Mouse (Mus musculus) megakaryocyte-erythroid progenitor cell, adult 5-6 weeks (primary cell): ENCODE results near the gene Fndc10. TPM values are rescaled to one million over a fixed set of nuclear protein-coding genes. Genes with fewer than 3 reads are reported as not detected.
"Not testable (repeated sequence)": the region's sequence is repeated elsewhere in the genome, so short reads cannot be mapped to it uniquely, and the experiment has no call there.

Experiments used
- ATAC-seq: replicated peaks from 2 replicates; pipeline ENCODE4 v1.8.0; 2016; ENCODE audit warnings: mild to moderate bottlenecking, inconsistent platforms; ENCODE audit not compliant: severe bottlenecking, poor library complexity, low FRiP score, low TSS enrichment
- total RNA-seq, 2 experiments: library from RNA; stranded (forward) in 1 of 2; stranded (reverse) in 1 of 2; fragments of 200-1000, 215-1000 nt in 1 of 2; fragments of >200 nt in 1 of 2; fragmentation: Nextera tagmentation in 1 of 2; gene quantifications; 2 replicates each; pipeline ENCODE4 v1.2.3; 2014 to 2017

The Fndc10 gene
- total RNA-seq, 2 experiments from 2014 or later, result 0.33 to 1.1 TPM

- no peak for ATAC-seq
Measured at GRCm38 (mm10) chr4:155733267-155733666, 39.1 kb downstream of the Fndc10 start.

GRCm38 (mm10) chr4:155734350-155734941 lies 40.3 kb downstream of the Fndc10 start, which contains the start of gene Tmem240:
Gene Tmem240, plus strand, starts transcription at chr4:155734800.
- peak; percentile 88 for ATAC-seq

DNA sequence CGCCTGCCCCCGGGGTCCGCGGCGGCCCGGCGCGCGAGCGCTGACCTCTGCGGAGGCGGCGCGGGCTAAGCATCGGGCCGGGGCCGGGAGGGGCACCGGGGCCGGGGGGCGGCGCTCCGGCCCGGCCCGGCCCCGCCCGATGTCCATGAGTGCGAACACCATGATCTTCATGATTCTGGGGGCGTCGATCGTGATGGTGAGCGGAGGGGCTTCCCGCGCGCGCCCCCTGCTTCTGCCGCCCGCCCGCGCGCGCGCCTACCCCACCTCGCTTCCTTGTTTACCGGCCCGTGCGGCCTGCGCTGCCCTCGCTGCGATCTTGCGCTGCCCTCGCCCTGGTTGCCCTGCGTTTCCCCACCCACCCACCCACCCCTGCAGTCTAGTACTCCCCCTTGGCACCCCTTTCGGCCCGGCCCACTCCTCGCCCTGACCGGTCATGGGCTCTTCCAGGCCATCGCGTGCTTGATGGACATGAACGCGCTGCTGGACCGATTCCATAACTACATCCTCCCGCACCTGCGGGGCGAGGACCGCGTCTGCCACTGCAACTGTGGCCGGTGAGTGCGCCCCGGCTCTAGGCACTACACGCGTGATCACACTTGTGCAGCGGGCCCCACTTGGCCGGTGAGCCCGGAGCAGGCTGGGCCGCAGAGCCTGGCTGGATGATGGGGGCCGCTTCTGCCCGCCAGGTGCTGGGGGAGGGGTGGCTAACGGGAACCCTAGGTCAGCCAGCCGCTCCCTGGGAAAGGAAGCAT lies 41.0 kb downstream of the Fndc10 start:
- ATAC-seq, result no peak

DNA sequence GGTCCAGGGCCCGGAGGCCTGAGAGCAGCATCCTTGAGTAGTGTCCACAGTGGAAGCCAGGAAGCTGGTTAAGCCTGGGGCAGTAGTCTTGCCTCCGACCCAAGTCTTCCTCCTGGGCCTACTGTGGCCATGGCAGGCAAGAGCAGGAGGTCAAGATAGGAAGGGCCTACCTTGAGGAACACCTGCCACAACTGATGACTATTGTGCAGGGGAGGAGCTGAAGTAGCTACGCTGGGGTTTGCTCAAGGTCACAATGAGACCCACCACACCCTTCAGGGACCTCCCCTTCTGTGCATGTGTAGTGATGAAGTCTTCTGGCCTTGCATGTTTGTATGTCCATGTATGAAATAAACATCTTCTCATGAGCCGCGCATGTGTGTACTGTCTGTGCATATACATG lies 41.6 kb downstream of the Fndc10 start:
- no peak for ATAC-seq

DNA sequence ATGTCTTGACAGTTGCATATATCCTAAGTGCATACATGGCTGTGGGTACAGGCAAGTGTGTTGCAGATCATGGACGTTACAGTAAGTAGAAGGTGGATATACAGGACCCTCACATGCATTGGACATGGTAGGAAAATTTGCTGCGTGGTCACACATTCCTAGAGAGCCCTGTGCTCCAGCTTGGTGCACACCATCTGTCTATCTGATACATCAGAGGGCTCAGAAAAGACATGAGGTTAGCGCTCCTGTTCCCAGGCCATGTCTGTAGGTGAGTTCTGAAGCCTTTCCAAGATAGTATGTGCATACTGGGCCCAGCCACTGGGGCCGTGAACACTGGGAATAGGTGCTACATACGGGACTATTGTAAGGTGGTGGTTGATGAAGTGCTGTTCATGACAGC lies 42.3 kb downstream of the Fndc10 start:
- no peak for ATAC-seq

DNA sequence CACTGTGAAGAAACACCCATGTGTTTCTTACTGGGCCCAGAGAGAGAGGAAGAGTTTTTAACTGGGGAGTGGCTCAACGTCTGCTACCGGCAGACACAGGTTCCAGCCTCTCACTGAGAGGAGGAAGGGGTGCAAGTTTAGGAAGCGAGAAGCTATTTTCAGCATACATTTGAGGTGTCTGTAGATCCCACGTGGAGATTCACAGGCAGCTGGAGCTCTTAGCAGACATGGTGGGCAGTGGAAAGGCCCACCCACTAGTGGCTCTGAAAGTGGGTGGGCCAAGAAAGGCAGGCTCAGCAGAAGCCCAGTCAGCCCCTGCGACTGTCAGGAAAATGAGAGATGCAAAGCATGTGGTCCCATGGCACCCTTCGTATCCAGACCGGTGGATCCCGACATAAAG lies 44.1 kb downstream of the Fndc10 start:
- no peak for ATAC-seq

DNA sequence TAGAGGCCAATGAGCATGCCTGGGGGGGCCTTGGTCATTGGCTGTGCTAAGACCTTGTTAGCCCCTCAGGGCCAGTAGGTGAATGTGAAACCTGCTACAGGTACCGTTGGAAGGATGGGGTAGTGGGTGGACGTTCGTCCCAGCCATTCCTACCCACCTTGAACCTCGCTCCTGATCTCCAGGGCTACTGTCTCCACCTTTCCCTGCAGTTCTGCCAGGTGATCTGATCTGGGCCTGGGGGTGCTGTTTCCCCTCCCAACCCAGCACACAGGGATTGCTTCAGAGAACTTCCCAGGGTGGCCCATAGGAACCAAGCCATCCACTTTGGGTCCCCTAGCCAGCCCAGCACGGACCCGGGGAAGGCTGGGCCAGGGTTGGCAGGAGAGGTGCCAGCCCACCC lies 45.0 kb downstream of the Fndc10 start:
- no peak for ATAC-seq

DNA sequence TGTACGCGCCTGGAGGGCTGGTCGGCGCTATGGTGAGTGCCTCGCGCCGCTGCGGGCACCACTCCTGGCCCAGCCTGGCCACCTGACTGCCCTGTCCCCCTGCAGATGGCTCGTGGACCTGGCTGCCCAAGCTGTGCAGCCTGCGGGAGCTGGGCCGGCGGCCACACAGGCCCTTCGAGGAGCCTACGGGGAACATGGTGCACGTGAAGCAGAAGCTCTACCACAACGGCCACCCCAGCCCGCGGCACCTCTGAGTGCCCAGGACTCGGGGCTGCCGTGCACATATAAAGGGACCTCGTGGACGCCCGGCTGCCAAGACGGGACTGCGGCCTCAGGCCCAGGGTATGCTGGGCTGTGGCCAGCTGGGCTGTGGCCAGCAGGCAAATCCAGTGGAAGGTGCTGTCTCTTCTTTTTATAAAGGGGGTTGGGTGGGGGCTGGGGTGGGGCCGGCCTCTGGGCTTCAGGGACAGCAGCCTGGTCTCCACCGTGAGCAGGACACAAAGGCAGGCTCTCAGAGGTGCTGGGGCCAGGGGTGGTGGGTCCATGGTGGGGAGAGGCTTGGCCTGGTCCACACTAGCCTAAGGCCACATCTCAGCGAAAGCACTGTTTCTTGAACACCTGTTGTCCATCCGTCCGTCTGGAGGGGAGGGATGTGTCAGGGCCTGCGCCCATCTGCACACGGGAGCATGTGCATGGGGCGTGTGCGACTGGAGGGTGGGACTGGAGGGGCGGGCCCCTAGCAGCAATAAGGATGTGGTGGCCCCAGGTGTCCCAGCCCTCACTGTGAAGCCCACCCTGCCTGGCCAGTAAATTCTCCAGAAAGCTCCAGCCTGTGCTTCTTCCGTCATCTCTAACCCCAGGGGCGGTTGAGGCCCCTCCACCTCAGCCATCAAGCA lies 45.8 kb downstream of the Fndc10 start:
- no peak for ATAC-seq

GRCm38 (mm10) chr4:155740681-155741080 lies 46.5 kb downstream of the Fndc10 start:
- ATAC-seq, result not testable (repeated sequence)

DNA sequence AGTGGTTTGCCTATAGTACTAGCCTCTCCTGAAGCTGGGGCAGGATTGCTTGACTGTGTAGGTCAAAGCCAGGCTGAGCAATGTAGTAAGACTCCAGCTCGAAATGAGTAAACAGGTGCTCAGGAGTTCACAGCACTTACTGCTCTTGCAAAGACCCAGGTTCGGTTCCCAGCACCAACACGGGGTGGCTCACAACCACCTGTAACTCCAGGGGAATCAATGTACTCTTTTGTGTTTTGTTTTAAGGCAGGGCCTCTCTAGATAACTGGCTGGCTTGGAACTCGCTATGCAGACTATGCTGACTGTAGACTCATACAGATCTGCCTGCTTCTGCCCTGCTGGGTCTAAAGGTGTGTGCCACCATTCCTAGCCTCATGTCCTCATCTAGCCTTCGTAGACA lies 48.5 kb downstream of the Fndc10 start:
- no peak for ATAC-seq

GRCm38 (mm10) chr4:155744474-155744873 lies 50.3 kb downstream of the Fndc10 start:
- ATAC-seq, result no peak

- ATAC-seq, result no peak
Measured at GRCm38 (mm10) chr4:155745136-155745535, 51.0 kb downstream of the Fndc10 start.

Other genes starting within 250 kb of the Fndc10 start
- gene Tmem52, start 225.2 kb upstream of the Fndc10 start, total RNA-seq (2014; fragmentation: Nextera tagmentation), result not detected in 2 replicates
- gene Tmem52, start 225.2 kb upstream of the Fndc10 start, total RNA-seq (2017), result not detected in 2 replicates
- gene Gnb1, start 203.0 kb upstream of the Fndc10 start, total RNA-seq (2014; fragmentation: Nextera tagmentation), result 219 and 229 TPM in 2 replicates
- 109 and 158 TPM in 2 replicates for gene Gnb1, start 203.0 kb upstream of the Fndc10 start, total RNA-seq (2017)
- gene Nadk, start 132.0 kb upstream of the Fndc10 start, total RNA-seq (2014; fragmentation: Nextera tagmentation), result 76.3 and 86.5 TPM in 2 replicates
- gene Nadk, start 132.0 kb upstream of the Fndc10 start, total RNA-seq (2017), result 49.9 and 65.2 TPM in 2 replicates
- gene Slc35e2, start 92.9 kb upstream of the Fndc10 start, total RNA-seq (2014; fragmentation: Nextera tagmentation), result 45.1 and 60.2 TPM in 2 replicates
- gene Slc35e2, start 92.9 kb upstream of the Fndc10 start, total RNA-seq (2017), result 30.4 and 31.1 TPM in 2 replicates
- 60.7 and 74.1 TPM in 2 replicates for gene Cdk11b, start 69.5 kb upstream of the Fndc10 start, total RNA-seq (2014; fragmentation: Nextera tagmentation)
- gene Cdk11b, start 69.5 kb upstream of the Fndc10 start, total RNA-seq (2017), result 44.7 and 67.9 TPM in 2 replicates
- gene Gm10563, start 48.9 kb upstream of the Fndc10 start, total RNA-seq (2014; fragmentation: Nextera tagmentation), result not detected in 2 replicates
- gene Gm10563, start 48.9 kb upstream of the Fndc10 start, total RNA-seq (2017), result not detected in 2 replicates
- gene Mmp23, start 41.0 kb upstream of the Fndc10 start, total RNA-seq (2014; fragmentation: Nextera tagmentation), result not detected in 2 replicates
- not detected in 2 replicates for gene Mmp23, start 41.0 kb upstream of the Fndc10 start, total RNA-seq (2017)
- gene Mib2, start 25.1 kb upstream of the Fndc10 start, total RNA-seq (2014; fragmentation: Nextera tagmentation), result 12.9 and 17.9 TPM in 2 replicates
- 11.9 and 13.3 TPM in 2 replicates for gene Mib2, start 25.1 kb upstream of the Fndc10 start, total RNA-seq (2017)
- 83.5 and 90.2 TPM in 2 replicates for gene Ssu72, start 10.5 kb downstream of the Fndc10 start, total RNA-seq (2014; fragmentation: Nextera tagmentation)
- 75.3 and 94.1 TPM in 2 replicates for gene Ssu72, start 10.5 kb downstream of the Fndc10 start, total RNA-seq (2017)
- 0.17 and 0.20 TPM in 2 replicates for gene Tmem240, start 40.5 kb downstream of the Fndc10 start, total RNA-seq (2014; fragmentation: Nextera tagmentation)
- under 0.01 and 0.65 TPM in 2 replicates for gene Tmem240, start 40.5 kb downstream of the Fndc10 start, total RNA-seq (2017)
- 123 and 206 TPM in 2 replicates for gene Atad3a, start 66.8 kb downstream of the Fndc10 start, total RNA-seq (2014; fragmentation: Nextera tagmentation)
- 95.3 and 123 TPM in 2 replicates for gene Atad3a, start 66.8 kb downstream of the Fndc10 start, total RNA-seq (2017)
- not detected in 2 replicates for gene Vwa1, start 80.4 kb downstream of the Fndc10 start, total RNA-seq (2014; fragmentation: Nextera tagmentation)
- gene Vwa1, start 80.4 kb downstream of the Fndc10 start, total RNA-seq (2017), result 0.08 and 0.19 TPM in 2 replicates
- not detected in 2 replicates for gene Tmem88b, start 91.5 kb downstream of the Fndc10 start, total RNA-seq (2014; fragmentation: Nextera tagmentation)
- 0.09 TPM in 1 of 2 replicates, not detected in the other for gene Tmem88b, start 91.5 kb downstream of the Fndc10 start, total RNA-seq (2017)
- not detected in 2 replicates for gene Ankrd65, start 96.1 kb downstream of the Fndc10 start, total RNA-seq (2014; fragmentation: Nextera tagmentation)
- not detected in 2 replicates for gene Ankrd65, start 96.1 kb downstream of the Fndc10 start, total RNA-seq (2017)
- 189 and 239 TPM in 2 replicates for gene Mrpl20, start 108.5 kb downstream of the Fndc10 start, total RNA-seq (2014; fragmentation: Nextera tagmentation)
- gene Mrpl20, start 108.5 kb downstream of the Fndc10 start, total RNA-seq (2017), result 78.5 and 90.1 TPM in 2 replicates
- 108 and 141 TPM in 2 replicates for gene Ccnl2, start 118.1 kb downstream of the Fndc10 start, total RNA-seq (2014; fragmentation: Nextera tagmentation)
- gene Ccnl2, start 118.1 kb downstream of the Fndc10 start, total RNA-seq (2017), result 86.9 and 94.2 TPM in 2 replicates
- 108 and 182 TPM in 2 replicates for gene Aurkaip1, start 136.9 kb downstream of the Fndc10 start, total RNA-seq (2014; fragmentation: Nextera tagmentation)
- 127 and 137 TPM in 2 replicates for gene Aurkaip1, start 136.9 kb downstream of the Fndc10 start, total RNA-seq (2017)
- gene Mxra8, start 145.3 kb downstream of the Fndc10 start, total RNA-seq (2014; fragmentation: Nextera tagmentation), result not detected in 2 replicates
- gene Mxra8, start 145.3 kb downstream of the Fndc10 start, total RNA-seq (2017), result not detected in 2 replicates
- gene Dvl1, start 153.1 kb downstream of the Fndc10 start, total RNA-seq (2014; fragmentation: Nextera tagmentation), result 24.2 and 49.5 TPM in 2 replicates
- gene Dvl1, start 153.1 kb downstream of the Fndc10 start, total RNA-seq (2017), result 11.1 and 16.2 TPM in 2 replicates
- 1.2 TPM in 1 of 2 replicates, not detected in the other for gene Tas1r3, start 169.0 kb downstream of the Fndc10 start, total RNA-seq (2014; fragmentation: Nextera tagmentation)
- gene Tas1r3, start 169.0 kb downstream of the Fndc10 start, total RNA-seq (2017), result 0.19 TPM in 1 of 2 replicates, not detected in the other
- 8.2 and 13.3 TPM in 2 replicates for gene Cptp, start 175.1 kb downstream of the Fndc10 start, total RNA-seq (2014; fragmentation: Nextera tagmentation)
- 6.4 and 8.2 TPM in 2 replicates for gene Cptp, start 175.1 kb downstream of the Fndc10 start, total RNA-seq (2017)
- gene Ints11, start 175.2 kb downstream of the Fndc10 start, total RNA-seq (2014; fragmentation: Nextera tagmentation), result 49.7 and 65.3 TPM in 2 replicates
- gene Ints11, start 175.2 kb downstream of the Fndc10 start, total RNA-seq (2017), result 31.3 and 34.2 TPM in 2 replicates
- 24.6 and 44.0 TPM in 2 replicates for gene Pusl1, start 197.4 kb downstream of the Fndc10 start, total RNA-seq (2014; fragmentation: Nextera tagmentation)
- 32.7 and 40.2 TPM in 2 replicates for gene Pusl1, start 197.4 kb downstream of the Fndc10 start, total RNA-seq (2017)
- 25.4 and 27.8 TPM in 2 replicates for gene Acap3, start 197.5 kb downstream of the Fndc10 start, total RNA-seq (2014; fragmentation: Nextera tagmentation)
- 9.0 and 23.4 TPM in 2 replicates for gene Acap3, start 197.5 kb downstream of the Fndc10 start, total RNA-seq (2017)
- 76.0 and 111 TPM in 2 replicates for gene Ube2j2, start 249.5 kb downstream of the Fndc10 start, total RNA-seq (2014; fragmentation: Nextera tagmentation)
- gene Ube2j2, start 249.5 kb downstream of the Fndc10 start, total RNA-seq (2017), result 133 and 145 TPM in 2 replicates